Mouse (Mus musculus) small intestine, adult 2 months (tissue): ENCODE measurements around the gene Zfhx2.

Experiments used
- CTCF ChIP-seq: fragments of 200-500 bp; IDR thresholded peaks from 2 replicates; pipeline ENCODE4 v1.5.1; 2012; ENCODE audit warnings: low read depth, mild to moderate bottlenecking, control low read depth, inconsistent platforms, low read length, moderate library complexity, mixed read lengths; ENCODE audit not compliant: insufficient replicate concordance, insufficient read length; ENCODE audit errors: extremely low read depth
- POLR2A ChIP-seq: fragments of 200-500 bp; IDR thresholded peaks from 2 replicates; pipeline ENCODE4 v1.6.1; 2012; ENCODE audit warnings: low read depth, mild to moderate bottlenecking, control low read depth, inconsistent platforms, low read length, moderate library complexity

- TF ChIP-seq CTCF (no peak), POLR2A (no peak)
Measured at GRCm38 (mm10) chr14:55025527-55025926, 66.6 kb downstream of the Zfhx2 start.
